Mouse (Mus musculus) megakaryocyte, embryonic 14.5 days (primary cell): ENCODE results near the gene Gm20388. TPM values are rescaled to one million over a fixed set of nuclear protein-coding genes. Genes with fewer than 3 reads are reported as not detected.
A peak's percentile ranks its signal among the peaks of the same experiment; 100 is the strongest.
"Not testable (repeated sequence)": the region's sequence is repeated elsewhere in the genome, so short reads cannot be mapped to it uniquely, and the experiment has no call there.

ENCODE experiments used
- H3K27me3 ChIP-seq: replicated peaks from 2 replicates; pipeline ENCODE3; 2012; ENCODE audit warnings: inconsistent platforms
- H3K36me3 ChIP-seq: replicated peaks from 2 replicates; pipeline ENCODE3; 2012; ENCODE audit warnings: low read length, inconsistent platforms, mixed read lengths
- H3K4me1 ChIP-seq: 2 replicates; pipeline ENCODE4 v1.6.1; 2012; ENCODE audit warnings: inconsistent platforms
- H3K4me3 ChIP-seq: replicated peaks from 2 replicates; pipeline ENCODE3; 2012; ENCODE audit warnings: moderate library complexity, mild to moderate bottlenecking, inconsistent platforms
- H3K9me3 ChIP-seq: 2 replicates; pipeline ENCODE4 v1.6.1; 2012; ENCODE audit warnings: inconsistent platforms
- FLI1 ChIP-seq: IDR thresholded peaks from 2 replicates; pipeline ENCODE4 v1.6.1; 2012; ENCODE audit warnings: low read length, inconsistent platforms, mixed read lengths
- GATA1 ChIP-seq: IDR thresholded peaks from 3 replicates; pipeline ENCODE4 v1.6.1; 2012; ENCODE audit warnings: mixed read lengths, low read length, inconsistent platforms, borderline replicate concordance
- polyA plus RNA-seq: library from polyadenylated mRNA; stranded (reverse); fragments of >175 nt; gene quantifications from 2 replicates; pipeline ENCODE4 v1.2.3, GENCODE M21; 2012; ENCODE audit warnings: low replicate concordance; ENCODE audit not compliant: insufficient read depth

The Gm20388 gene
- polyA plus RNA-seq, 1 experiment, result 111 TPM

- Histone ChIP-seq H3K27me3 (peaks cover 37% of the 10 kb centered on the region), H3K36me3 (peaks cover 7% of the 10 kb centered on the region), H3K9me3 (no peaks in the 10 kb centered on the region), H3K4me3 (no peak overlapping the region), H3K4me1 (peaks cover 36% of the 10 kb centered on the region)
- no peak for TF ChIP-seq GATA1
Observed at GRCm38 (mm10) chr8:123215430-123215829, 3304.8 kb downstream of the Gm20388 start.

- Histone ChIP-seq H3K36me3 (no peaks in the 10 kb centered on the region), H3K27me3 (peaks cover 23% of the 10 kb centered on the region), H3K4me1 (peaks cover 25% of the 10 kb centered on the region), H3K9me3 (no peaks in the 10 kb centered on the region), H3K4me3 (no peak overlapping the region)
- TF ChIP-seq GATA1 (no peak), FLI1 (no peak)
Observed at GRCm38 (mm10) chr8:123220917-123221316, 3310.3 kb downstream of the Gm20388 start.

GRCm38 (mm10) chr8:123224278-123225266 is 3313.9 kb downstream of the Gm20388 start, which contains the start of gene Cdk10:
Gene Cdk10 (plus strand): TSS chr8:123224842.
- TF ChIP-seq GATA1 (no peak), FLI1 (peak; percentile 88; the same call in 1 of the 2 replicates)
- peaks cover 22% of the 10 kb centered on the region for H3K4me1 ChIP-seq
- H3K4me3 ChIP-seq, result peak within 1 kb of the TSS; percentile 98
- peaks cover 4% of the 10 kb centered on the region for H3K27me3 ChIP-seq
- H3K9me3 ChIP-seq, result no peaks in the 10 kb centered on the region
- H3K36me3 ChIP-seq, result peaks cover 31% of the 10 kb centered on the region

GRCm38 (mm10) chr8:123228416-123228815 is 3317.8 kb downstream of the Gm20388 start:
- peaks cover 2% of the 10 kb centered on the region for H3K27me3 ChIP-seq
- no peak overlapping the region for H3K4me3 ChIP-seq
- no peak for TF ChIP-seq GATA1
- TF ChIP-seq FLI1, result no peak
- H3K36me3 ChIP-seq, result peaks cover 54% of the 10 kb centered on the region
- peaks cover 19% of the 10 kb centered on the region for H3K4me1 ChIP-seq
- no peaks in the 10 kb centered on the region for H3K9me3 ChIP-seq

- H3K4me1 ChIP-seq, result peaks cover 18% of the 10 kb centered on the region
- H3K27me3 ChIP-seq, result peaks cover 18% of the 10 kb centered on the region
- H3K4me3 ChIP-seq, H3K9me3 ChIP-seq: not testable (repeated sequence)
- H3K36me3 ChIP-seq, result peaks cover 62% of the 10 kb centered on the region
Observed at GRCm38 (mm10) chr8:123230326-123230725, 3319.7 kb downstream of the Gm20388 start.

GRCm38 (mm10) chr8:123231742-123232141 is 3321.1 kb downstream of the Gm20388 start:
- Histone ChIP-seq H3K27me3 (peaks cover 28% of the 10 kb centered on the region), H3K36me3 (peaks cover 59% of the 10 kb centered on the region)

GRCm38 (mm10) chr8:123232553-123232952 is 3321.9 kb downstream of the Gm20388 start:
- peaks cover 51% of the 10 kb centered on the region for H3K36me3 ChIP-seq
- no peak overlapping the region for H3K4me3 ChIP-seq
- peaks cover 31% of the 10 kb centered on the region for H3K27me3 ChIP-seq
- H3K9me3 ChIP-seq, result no peaks in the 10 kb centered on the region
- no peak for TF ChIP-seq FLI1
- TF ChIP-seq GATA1, result no peak
- peaks cover 22% of the 10 kb centered on the region for H3K4me1 ChIP-seq

More at GRCm38 (mm10) chr8:123231742-123232141, 3321.1 kb downstream of the Gm20388 start:
- H3K9me3 ChIP-seq, result no peaks in the 10 kb centered on the region
- no peak for TF ChIP-seq GATA1
- no peak for TF ChIP-seq FLI1
- H3K4me3 ChIP-seq, result no peak overlapping the region
- H3K4me1 ChIP-seq, result peaks cover 22% of the 10 kb centered on the region

- TF ChIP-seq GATA1 (no peak), FLI1 (no peak)
- Histone ChIP-seq H3K4me1 (peaks cover 22% of the 10 kb centered on the region), H3K36me3 (peaks cover 43% of the 10 kb centered on the region), H3K27me3 (peaks cover 31% of the 10 kb centered on the region), H3K4me3 (no peak overlapping the region), H3K9me3 (no peaks in the 10 kb centered on the region)
Observed at GRCm38 (mm10) chr8:123233300-123233699, 3322.7 kb downstream of the Gm20388 start.

- Histone ChIP-seq H3K36me3 (peaks cover 38% of the 10 kb centered on the region), H3K4me1 (peaks cover 22% of the 10 kb centered on the region), H3K4me3 (no peak overlapping the region), H3K9me3 (no peaks in the 10 kb centered on the region), H3K27me3 (peaks cover 31% of the 10 kb centered on the region)
- TF ChIP-seq GATA1 (no peak), FLI1 (no peak)
Observed at GRCm38 (mm10) chr8:123233760-123234159, 3323.1 kb downstream of the Gm20388 start.

GRCm38 (mm10) chr8:123234918-123235519 is 3324.4 kb downstream of the Gm20388 start:
- Histone ChIP-seq H3K4me3 (peak overlapping the region; percentile 99), H3K4me1 (peaks cover 22% of the 10 kb centered on the region), H3K9me3 (no peaks in the 10 kb centered on the region), H3K36me3 (peaks cover 32% of the 10 kb centered on the region), H3K27me3 (peaks cover 33% of the 10 kb centered on the region)
- TF ChIP-seq FLI1, result no peak
- no peak for TF ChIP-seq GATA1
